Mouse (Mus musculus) cerebellum, adult (tissue): ENCODE measurements around the gene Plcl2.

Experiments
- ATAC-seq: cut with Nextera tagmentation; 2 replicates; pipeline ENCODE4 v1.9.2; 2017; ENCODE audit warnings: mild to moderate bottlenecking, moderate library complexity, mixed read lengths; ENCODE audit not compliant: insufficient number of reproducible peaks, low FRiP score, low TSS enrichment

The Plcl2 gene

GRCm38 (mm10) chr17:50729577-50729976 is 220.4 kb downstream of the Plcl2 start:
- no peak for ATAC-seq

DNA sequence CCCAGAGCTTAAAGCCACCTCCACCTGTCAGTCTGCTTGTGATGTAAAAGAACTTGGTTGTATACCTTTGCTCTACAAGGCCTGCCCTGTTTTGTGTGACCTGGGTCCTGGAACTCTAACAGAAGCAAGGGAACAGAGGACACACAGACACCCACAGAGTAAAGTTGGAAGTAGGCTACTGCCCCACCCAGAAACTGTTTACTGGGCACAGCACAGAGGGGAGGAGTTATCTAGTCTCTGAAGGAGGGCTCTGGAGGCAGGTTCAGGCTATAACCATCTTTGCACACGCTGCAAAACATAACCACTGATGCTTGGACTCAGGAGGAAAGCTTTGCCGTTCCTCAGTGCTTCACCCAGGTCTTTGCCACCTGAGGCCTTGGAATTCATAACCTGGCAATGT is 221.7 kb downstream of the Plcl2 start:
- no peak for ATAC-seq

DNA sequence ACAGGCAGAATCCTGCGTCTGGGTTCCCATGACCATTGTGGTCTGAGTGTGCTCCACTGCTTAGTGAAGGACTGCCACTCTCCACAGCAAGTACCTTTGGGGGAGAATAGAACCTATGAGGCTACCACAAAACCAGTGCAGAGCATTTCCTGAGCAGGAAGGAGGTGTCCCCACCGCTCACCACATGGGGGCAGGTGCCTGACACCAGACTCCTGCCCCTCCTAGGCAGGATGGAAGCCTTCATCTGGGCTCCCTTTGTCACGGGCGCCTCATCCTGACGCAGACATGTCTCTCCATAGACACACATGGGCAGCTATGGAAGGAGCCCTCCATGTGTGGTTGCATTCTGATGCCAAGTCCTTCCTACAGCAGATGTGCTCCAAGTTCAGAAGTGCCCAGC is 222.7 kb downstream of the Plcl2 start:
- ATAC-seq, result no peak

DNA sequence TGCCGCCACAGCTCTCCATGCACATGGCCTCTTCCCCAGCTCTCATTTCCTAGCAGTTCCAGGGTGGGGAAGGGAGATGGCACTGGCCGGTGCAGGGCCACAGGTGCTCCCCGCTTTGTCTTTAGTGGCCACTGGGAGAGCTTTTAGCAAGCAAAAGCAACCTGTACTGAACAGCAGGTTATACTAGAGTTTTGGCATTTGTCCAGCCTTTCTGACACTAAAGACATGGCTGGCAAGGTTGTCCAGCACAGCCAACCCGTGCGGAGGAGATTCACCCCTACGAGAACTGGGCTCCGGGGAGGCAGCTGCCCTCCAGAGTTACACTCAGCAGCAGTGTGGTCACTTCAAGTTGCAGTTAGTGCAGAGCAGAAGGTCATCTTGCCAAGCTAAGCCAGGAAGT is 224.2 kb downstream of the Plcl2 start:
- peak; percentile 38; the same call in 1 of the 2 replicates for ATAC-seq

GRCm38 (mm10) chr17:50734781-50735180 is 225.6 kb downstream of the Plcl2 start:
- ATAC-seq, result no peak

GRCm38 (mm10) chr17:50735382-50735954 is 226.3 kb downstream of the Plcl2 start:
- no peak for ATAC-seq

DNA sequence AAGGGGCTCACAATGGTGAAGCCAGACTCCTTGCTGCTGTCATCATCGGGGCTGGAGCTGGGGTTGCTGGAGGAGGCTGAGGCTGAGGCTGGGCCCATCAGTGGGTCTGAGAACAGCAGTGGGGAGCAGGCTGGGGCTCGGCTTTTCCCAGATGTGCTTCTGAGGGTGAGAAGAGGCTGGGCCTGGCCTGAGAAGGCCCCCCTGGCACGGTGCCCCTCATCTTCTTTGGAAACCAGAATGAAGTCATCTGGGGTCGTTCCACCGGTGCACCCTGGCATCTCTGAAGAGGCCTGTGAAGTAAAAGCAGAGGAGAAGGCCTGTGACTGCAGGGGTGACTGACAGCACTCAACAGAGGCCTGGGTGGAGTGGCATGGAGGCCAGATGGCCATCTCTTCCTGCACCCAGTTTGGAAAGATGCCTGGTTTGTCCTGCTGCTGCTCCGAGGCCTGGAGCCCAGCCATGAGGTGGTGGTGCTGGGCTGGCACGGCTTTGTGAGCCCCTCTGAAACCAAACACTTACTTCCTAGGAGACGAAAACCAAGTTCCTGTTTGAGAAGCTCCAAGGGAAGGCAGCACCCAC is 226.8 kb downstream of the Plcl2 start:
- ATAC-seq, result no peak

DNA sequence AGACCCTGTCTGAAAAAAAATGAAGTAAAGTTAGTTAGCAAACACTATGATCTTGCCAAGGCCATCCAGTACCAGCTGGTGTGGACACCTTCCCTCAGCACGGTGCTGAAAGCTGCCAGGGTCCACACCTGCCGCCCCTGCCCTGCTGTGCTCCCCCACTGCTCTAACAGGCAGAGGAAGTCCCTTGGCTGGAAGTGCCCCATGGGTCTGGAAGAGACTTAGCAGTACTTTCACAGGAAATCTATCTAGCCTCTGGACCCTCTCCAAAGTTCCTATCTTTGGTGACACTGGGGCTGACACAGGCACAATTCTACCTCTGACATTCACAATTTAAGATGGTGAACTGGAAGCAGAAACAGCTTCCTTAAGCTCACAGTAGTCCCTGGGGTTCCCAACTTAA is 227.9 kb downstream of the Plcl2 start:
- no peak for ATAC-seq
